Mouse (Mus musculus) naive thymus-derived CD4-positive, alpha-beta T cell, adult 5 months (primary cell): Measurements from ENCODE around the gene Bach1. TPM values are rescaled to one million over a fixed set of nuclear protein-coding genes. Genes with fewer than 3 reads are reported as not detected.

Experiments used
- polyA plus RNA-seq: library from polyadenylated mRNA; unstranded; fragments of 100-300 nt; shearing (Covaris generic); gene quantifications from one replicate; pipeline ENCODE4 v1.2.1, GENCODE M21; 2017

Bach1 gene
- 11.2 TPM for polyA plus RNA-seq

GRCm38 (mm10) chr16:87698692-87699305 is at the start of gene Bach1:
Gene Bach1 (plus strand): TSS chr16:87698945.

Other genes starting within 250 kb of the Bach1 start
- gene Usp16, start 244.2 kb upstream of the Bach1 start, polyA plus RNA-seq, result 107 TPM
- gene Cct8, start 203.1 kb upstream of the Bach1 start, polyA plus RNA-seq, result 327 TPM
- not detected for gene Map3k7cl, start 145.6 kb upstream of the Bach1 start, polyA plus RNA-seq